Mouse (Mus musculus): ENCODE data around the gene Rab1a. TPM values are rescaled to one million over a fixed set of nuclear protein-coding genes. Genes with fewer than 3 reads are reported as not detected.

Rab1a gene
- polyA plus RNA-seq, 1 experiment, result 75.9 TPM

- H3K4me3 ChIP-seq (replicated peaks; ENCODE audit: control insufficient read depth, low read depth, low read length), result no peak overlapping the region
- no peak for TF ChIP-seq CTCF (IDR thresholded peaks at IDR 0.05; ENCODE audit: control insufficient read depth, insufficient read depth, low read length)
- TF ChIP-seq POLR2A (IDR thresholded peaks at IDR 0.05; ENCODE audit: borderline replicate concordance, control insufficient read depth, low read depth, low read length), result no peak
- no peaks in the 10 kb centered on the region; the same call in 1 of the 2 replicates for H3K4me1 ChIP-seq (ENCODE audit: control insufficient read depth, insufficient read depth, low read length)
- 60% methylated on average over 8 of the region's 8 CpGs for WGBS
- no peak overlapping the region for H3K27ac ChIP-seq (ENCODE audit: control insufficient read depth, insufficient read depth, low read depth, low read length, poor library complexity)
Measured at GRCm38 (mm10) chr11:20262628-20263380, 61.6 kb downstream of the Rab1a start.

DNA sequence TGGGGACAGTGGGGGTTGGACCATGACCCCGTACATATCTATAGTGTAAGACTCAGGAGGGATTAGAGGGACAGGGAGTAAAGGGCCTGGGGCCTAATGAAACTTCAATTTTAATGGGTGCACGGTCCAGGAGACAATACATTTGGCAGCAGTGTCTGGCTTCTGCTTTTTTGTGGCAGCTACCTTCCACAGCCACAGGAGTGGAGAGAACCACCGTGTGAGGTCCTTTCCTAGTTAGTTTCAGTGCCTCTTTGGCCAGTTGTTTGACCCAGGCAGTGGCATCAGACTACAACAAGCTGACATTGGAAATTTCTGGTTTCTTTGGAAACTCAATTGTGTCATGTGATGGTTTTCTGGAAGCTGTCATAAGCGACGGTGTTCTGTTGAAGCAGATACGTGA, 68.7 kb downstream of the Rab1a start:
- TF ChIP-seq POLR2A (IDR thresholded peaks at IDR 0.05; ENCODE audit: borderline replicate concordance, control insufficient read depth, low read depth, low read length) (no peak), CTCF (IDR thresholded peaks at IDR 0.05; ENCODE audit: control insufficient read depth, insufficient read depth, low read length) (no peak)
- Histone ChIP-seq H3K4me3 (replicated peaks; ENCODE audit: control insufficient read depth, low read depth, low read length) (no peak overlapping the region), H3K27ac (ENCODE audit: control insufficient read depth, insufficient read depth, low read depth, low read length, poor library complexity) (no peak overlapping the region), H3K4me1 (ENCODE audit: control insufficient read depth, insufficient read depth, low read length) (no peaks in the 10 kb centered on the region)
- WGBS, result 60% methylated on average over 6 of the region's 6 CpGs

GRCm38 (mm10) chr11:20275974-20276373, 74.7 kb downstream of the Rab1a start:
- no peak for TF ChIP-seq CTCF (IDR thresholded peaks at IDR 0.05; ENCODE audit: control insufficient read depth, insufficient read depth, low read length)
- no peak for TF ChIP-seq POLR2A (IDR thresholded peaks at IDR 0.05; ENCODE audit: borderline replicate concordance, control insufficient read depth, low read depth, low read length)
- no peaks in the 10 kb centered on the region for H3K4me1 ChIP-seq (ENCODE audit: control insufficient read depth, insufficient read depth, low read length)
- no peak overlapping the region for H3K4me3 ChIP-seq (replicated peaks; ENCODE audit: control insufficient read depth, low read depth, low read length)
- no peak overlapping the region for H3K27ac ChIP-seq (ENCODE audit: control insufficient read depth, insufficient read depth, low read depth, low read length, poor library complexity)
- WGBS, result 76% methylated on average over 2 of the region's 2 CpGs

Other genes with a start within 250 kb of the Rab1a start
- 59.1 and 89.6 TPM in 2 replicates for gene Actr2, start 88.5 kb upstream of the Rab1a start, polyA plus RNA-seq (2011; ENCODE audit: insufficient read depth, insufficient read length, low replicate concordance, missing spikeins)
- gene Cep68, start 48.0 kb downstream of the Rab1a start, polyA plus RNA-seq (2011; ENCODE audit: insufficient read depth, insufficient read length, low replicate concordance, missing spikeins), result 5.0 and 6.8 TPM in 2 replicates
- 0.92 and 1.9 TPM in 2 replicates for gene Slc1a4, start 131.3 kb downstream of the Rab1a start, polyA plus RNA-seq (2011; ENCODE audit: insufficient read depth, insufficient read length, low replicate concordance, missing spikeins)